Mouse (Mus musculus) heart, embryonic 15.5 days (tissue): ENCODE measurements around the gene Tes3-ps. TPM values are rescaled to one million over a fixed set of nuclear protein-coding genes. Genes with fewer than 3 reads are reported as not detected.

Experiments used
- ATAC-seq: fragments of 200-750 bp; cut with Nextera tagmentation; replicated peaks from 2 replicates; pipeline ENCODE4 v1.8.0; 2017; ENCODE audit warnings: low read depth, moderate TSS enrichment; ENCODE audit not compliant: insufficient number of reproducible peaks, insufficient read depth, low FRiP score
- H3K27ac ChIP-seq: fragments of 300-500 bp; sonication (generic); 2 replicates; pipeline ENCODE4 v1.5.1; 2015; ENCODE audit warnings: mild to moderate bottlenecking, inconsistent platforms
- H3K27me3 ChIP-seq: fragments of 300-500 bp; sonication (generic); 2 replicates; pipeline ENCODE4 v1.6.1; 2015; ENCODE audit warnings: inconsistent platforms
- H3K36me3 ChIP-seq: fragments of 300-500 bp; sonication (generic); 2 replicates; pipeline ENCODE4 v1.6.1; 2015; ENCODE audit warnings: mild to moderate bottlenecking, inconsistent platforms
- H3K4me1 ChIP-seq: fragments of 300-500 bp; sonication (generic); replicated peaks from 2 replicates; pipeline ENCODE4 v1.6.1; 2015; ENCODE audit warnings: inconsistent platforms
- H3K4me2 ChIP-seq: fragments of 300-500 bp; sonication (generic); 2 replicates; pipeline ENCODE4 v1.6.1; 2015; ENCODE audit warnings: inconsistent platforms, mild to moderate bottlenecking, moderate library complexity
- H3K4me3 ChIP-seq: fragments of 300-500 bp; sonication (generic); 2 replicates; pipeline ENCODE4 v1.5.1; 2015; ENCODE audit warnings: mild to moderate bottlenecking, inconsistent platforms
- H3K9ac ChIP-seq: fragments of 300-500 bp; sonication (generic); 2 replicates; pipeline ENCODE4 v1.6.1; 2015; ENCODE audit warnings: mild to moderate bottlenecking, inconsistent platforms
- H3K9me3 ChIP-seq: fragments of 300-500 bp; sonication (generic); replicated peaks from 2 replicates; pipeline ENCODE4 v1.6.1; 2016; ENCODE audit warnings: inconsistent platforms
- WGBS: fragments of 180-500 bp; shearing (Covaris S2); methylation state at CpG from one replicate; pipeline ENCODE4 v1.1.7; 2015; ENCODE audit warnings: mixed read lengths; 5-methylcytosine and 5-hydroxymethylcytosine counted together
- polyA plus RNA-seq: library from polyadenylated mRNA; unstranded; fragments of >200 nt; fragmentation: Nextera tagmentation; extraction: Ambion mirVana; gene quantifications from 2 replicates; pipeline ENCODE4 v1.2.1, GENCODE M21; 2015

Gene Tes3-ps
- 0.71 and 0.87 TPM in 2 replicates for polyA plus RNA-seq

- no peaks in the 10 kb centered on the region for H3K27me3 ChIP-seq
- H3K9me3 ChIP-seq: no peaks in the 10 kb centered on the region
- ATAC-seq: no peak
- peaks cover 10% of the 10 kb centered on the region for H3K4me1 ChIP-seq
- H3K4me3 ChIP-seq: no peak within 1 kb of the TSS
- H3K36me3 ChIP-seq: no peaks in the 10 kb centered on the region
- no peak within 1 kb of the TSS for H3K9ac ChIP-seq
- H3K27ac ChIP-seq: peak within 1 kb of the TSS; percentile 58
- WGBS: 39% methylated on average over 6 of the region's 6 CpGs
- H3K4me2 ChIP-seq: no peak within 1 kb of the TSS
These were observed at the start of gene Tes3-ps for GRCm38 (mm10) chr13:49492376-49493368. Tes3-ps (plus strand) TSS chr13:49493318.

GRCm38 (mm10) chr13:49444451-49444850, 48.7 kb upstream of the Tes3-ps start:
- no peak overlapping the region for H3K4me3 ChIP-seq
- peaks cover 18% of the 10 kb centered on the region; the same call in 1 of the 2 replicates for H3K36me3 ChIP-seq
- H3K9me3 ChIP-seq: no peaks in the 10 kb centered on the region
- H3K4me2 ChIP-seq: no peak overlapping the region
- WGBS: 91% methylated on average over 6 of the region's 6 CpGs
- 0 out of 2 replicates have a peak, but pooled peaks cover 2% of the 10 kb centered on the region for H3K4me1 ChIP-seq
- no peaks in the 10 kb centered on the region for H3K27me3 ChIP-seq
- H3K9ac ChIP-seq: no peak overlapping the region
- ATAC-seq: no peak
- no peak overlapping the region for H3K27ac ChIP-seq

GRCm38 (mm10) chr13:49449318-49449749, 43.8 kb upstream of the Tes3-ps start:
- ATAC-seq: peak; percentile 76
- WGBS: 31% methylated on average over 5 of the region's 5 CpGs

GRCm38 (mm10) chr13:49460276-49460675, 32.8 kb upstream of the Tes3-ps start:
- H3K9ac ChIP-seq: no peak overlapping the region
- no peak overlapping the region for H3K4me2 ChIP-seq
- H3K4me1 ChIP-seq: peaks cover 2% of the 10 kb centered on the region; the same call in 1 of the 2 replicates
- H3K36me3 ChIP-seq: 0 out of 2 replicates have a peak, but pooled peaks cover 18% of the 10 kb centered on the region
- WGBS: 82% methylated on average over 4 of the region's 4 CpGs
- no peaks in the 10 kb centered on the region for H3K9me3 ChIP-seq
- H3K27ac ChIP-seq: peak overlapping the region; percentile 18; the same call in 1 of the 2 replicates
- no peaks in the 10 kb centered on the region for H3K27me3 ChIP-seq
- ATAC-seq: no peak
- no peak overlapping the region for H3K4me3 ChIP-seq

More at GRCm38 (mm10) chr13:49449318-49449749, 43.8 kb upstream of the Tes3-ps start:
- peaks cover 21% of the 10 kb centered on the region; the same call in 1 of the 2 replicates for H3K36me3 ChIP-seq
- 0 out of 2 replicates have a peak, but pooled peaks cover 2% of the 10 kb centered on the region for H3K4me1 ChIP-seq
- H3K9me3 ChIP-seq: no peaks in the 10 kb centered on the region
- no peak overlapping the region for H3K4me3 ChIP-seq
- H3K9ac ChIP-seq: no peak overlapping the region
- H3K27ac ChIP-seq: no peak overlapping the region
- no peaks in the 10 kb centered on the region for H3K27me3 ChIP-seq
- no peak overlapping the region for H3K4me2 ChIP-seq

- Histone ChIP-seq H3K4me3 (no peak overlapping the region), H3K9ac (no peak overlapping the region), H3K4me1 (peaks cover 2% of the 10 kb centered on the region; the same call in 1 of the 2 replicates), H3K9me3 (no peaks in the 10 kb centered on the region), H3K36me3 (0 out of 2 replicates have a peak, but pooled peaks cover 18% of the 10 kb centered on the region), H3K27me3 (no peaks in the 10 kb centered on the region), H3K27ac (peak overlapping the region; percentile 18; the same call in 1 of the 2 replicates), H3K4me2 (no peak overlapping the region)
- 78% methylated on average over 5 of the region's 5 CpGs for WGBS
- no peak for ATAC-seq
These were observed 32.3 kb upstream of the Tes3-ps start for GRCm38 (mm10) chr13:49460692-49461414.

- WGBS: 80% methylated on average over 15 of the region's 15 CpGs
- H3K27ac ChIP-seq: peak overlapping the region; percentile 8; the same call in 1 of the 2 replicates
- no peak for ATAC-seq
- peaks cover 2% of the 10 kb centered on the region; the same call in 1 of the 2 replicates for H3K4me1 ChIP-seq
- no peak overlapping the region for H3K9ac ChIP-seq
- no peaks in the 10 kb centered on the region for H3K27me3 ChIP-seq
- no peaks in the 10 kb centered on the region for H3K9me3 ChIP-seq
- no peak overlapping the region for H3K4me3 ChIP-seq
- H3K36me3 ChIP-seq: 0 out of 2 replicates have a peak, but pooled peaks cover 17% of the 10 kb centered on the region
- H3K4me2 ChIP-seq: no peak overlapping the region
These were observed 31.5 kb upstream of the Tes3-ps start for GRCm38 (mm10) chr13:49461458-49462132.

GRCm38 (mm10) chr13:49462921-49463320, 30.2 kb upstream of the Tes3-ps start:
- Histone ChIP-seq H3K27ac (no peak overlapping the region), H3K36me3 (0 out of 2 replicates have a peak, but pooled peaks cover 13% of the 10 kb centered on the region), H3K4me3 (no peak overlapping the region), H3K27me3 (no peaks in the 10 kb centered on the region), H3K4me2 (no peak overlapping the region), H3K4me1 (peaks cover 2% of the 10 kb centered on the region; the same call in 1 of the 2 replicates), H3K9me3 (no peaks in the 10 kb centered on the region), H3K9ac (no peak overlapping the region)
- no peak for ATAC-seq
- 99% methylated on average over 2 of the region's 2 CpGs for WGBS

- H3K4me3 ChIP-seq: no peak overlapping the region
- peaks cover 8% of the 10 kb centered on the region for H3K4me1 ChIP-seq
- 85% methylated on average over 4 of the region's 4 CpGs for WGBS
- H3K36me3 ChIP-seq: 0 out of 2 replicates have a peak, but pooled peaks cover 13% of the 10 kb centered on the region
- H3K9me3 ChIP-seq: no peaks in the 10 kb centered on the region
- H3K27ac ChIP-seq: no peak overlapping the region; the same call in 1 of the 2 replicates
- no peak for ATAC-seq
- H3K4me2 ChIP-seq: no peak overlapping the region
- no peaks in the 10 kb centered on the region for H3K27me3 ChIP-seq
- H3K9ac ChIP-seq: no peak overlapping the region
These were observed 27.2 kb upstream of the Tes3-ps start for GRCm38 (mm10) chr13:49465875-49466274.

- Histone ChIP-seq H3K27me3 (no peaks in the 10 kb centered on the region), H3K9ac (no peak overlapping the region), H3K4me3 (no peak overlapping the region), H3K9me3 (no peaks in the 10 kb centered on the region), H3K4me2 (no peak overlapping the region), H3K27ac (peak overlapping the region; percentile 64), H3K4me1 (peaks cover 11% of the 10 kb centered on the region), H3K36me3 (0 out of 2 replicates have a peak, but pooled peaks cover 13% of the 10 kb centered on the region)
- 68% methylated on average over 11 of the region's 11 CpGs for WGBS
- peak; percentile 71; the same call in 1 of the 2 replicates for ATAC-seq
These were observed 26.6 kb upstream of the Tes3-ps start for GRCm38 (mm10) chr13:49466393-49467075.

GRCm38 (mm10) chr13:49467585-49467984, 25.5 kb upstream of the Tes3-ps start:
- no peak overlapping the region for H3K4me3 ChIP-seq
- H3K27me3 ChIP-seq: no peaks in the 10 kb centered on the region
- no peaks in the 10 kb centered on the region for H3K9me3 ChIP-seq
- 70% methylated on average over 2 of the region's 2 CpGs for whole genome bisulfite sequencing
- H3K9ac ChIP-seq: no peak overlapping the region
- ATAC-seq: no peak
- no peak overlapping the region for H3K4me2 ChIP-seq
- peaks cover 11% of the 10 kb centered on the region for H3K4me1 ChIP-seq
- no peak overlapping the region for H3K27ac ChIP-seq
- 0 out of 2 replicates have a peak, but pooled peaks cover 6% of the 10 kb centered on the region for H3K36me3 ChIP-seq
